ENCODE assay signal across 8 mouse cellular contexts in genomic region chr14:24358295-24358951, GRCm38 (mm10).
A peak's percentile ranks its signal among the peaks of the same experiment; 100 is the strongest.
DNase-seq lines count a peak whose midpoint lies in the region; ATAC-seq and TF ChIP-seq lines count a peak whose summit lies in the region.

No protein-coding gene starts in this region.

- no peak for TF ChIP-seq EP300 in MEL (IDR thresholded peaks at IDR 0.05; ENCODE audit: low read depth in 1 of 2, low read length in 2 of 2)

- no peak for TF ChIP-seq POLR2A in MEL (IDR thresholded peaks at IDR 0.05; ENCODE audit: control insufficient read depth in 1 of 2, insufficient read depth in 1 of 2, low read depth in 1 of 2, low read length in 2 of 2, poor library complexity in 1 of 2)
- TF ChIP-seq POLR2A in brain, embryonic 14.5 days (IDR thresholded peaks at IDR 0.05; ENCODE audit: borderline replicate concordance, extremely low read depth, insufficient read depth, insufficient read length, poor library complexity, severe bottlenecking), result no peak

- intact Hi-C loops in left cerebral cortex, postnatal 10 days (cut with DNase I), result no loop called here

- H3K79me2 ChIP-seq in MEL (ENCODE audit: control insufficient read depth, insufficient read depth, low read length, poor library complexity), result no peaks in the 10 kb centered on the region

- no peaks in the 10 kb centered on the region for H3K27me3 ChIP-seq in MEL (ENCODE audit: control insufficient read depth in 1 of 2, insufficient read depth in 2 of 2, low read length in 2 of 2)

- peak; percentile 13 for DNase-seq in layer of hippocampus, adult 11-12 months (ENCODE audit: low spot score)
- no peak for DNase-seq in layer of hippocampus, adult 9-10 months (ENCODE audit: low spot score)
- peak; percentile 5 for DNase-seq in MEL (ENCODE audit: low read depth, low spot score)
- DNase-seq in brain, embryonic 14.5 days (ENCODE audit: low read depth), result peak; percentile 75
- DNase-seq in fibroblast of lung, adult 2 months (ENCODE audit: low read depth), result peak; percentile 17
- DNase-seq in left cerebral cortex, postnatal 10 days (ENCODE audit: extremely low spot score in 1 of 2, low spot score in 2 of 2), result peak; percentile 13 to 43
- peak; percentile 1 for DNase-seq in retina, adult 2 months (ENCODE audit: low read depth, low spot score)

- H3K4me3 ChIP-seq in MEL (ENCODE audit: control insufficient read depth in 1 of 2, insufficient read depth in 1 of 2, low read depth in 2 of 2, low read length in 2 of 2), result no peak overlapping the region

- no peak overlapping the region for H3K9ac ChIP-seq in MEL (ENCODE audit: control insufficient read depth, low read depth, low read length, poor library complexity, severe bottlenecking)

- TF ChIP-seq CTCF in MEL (IDR thresholded peaks at IDR 0.05 in 2 of 3, conservative IDR thresholded peaks at IDR 0.05 in 1 of 3; ENCODE audit: control insufficient read depth in 1 of 3, insufficient read depth in 1 of 3, low read depth in 2 of 3, low read length in 3 of 3, poor library complexity in 1 of 3, severe bottlenecking in 1 of 3), result peak; percentile 15 to 45 (median 26); a peak in 3 of 6 replicates
- peak; percentile 88 for TF ChIP-seq CTCF in brain, embryonic 14.5 days (IDR thresholded peaks at IDR 0.05; ENCODE audit: borderline replicate concordance, extremely low read depth, insufficient read depth, insufficient read length)

- no peak for TF ChIP-seq RAD21 in MEL (IDR thresholded peaks at IDR 0.05; ENCODE audit: low read depth, low read length)

- H3K9me3 ChIP-seq in MEL (replicated peaks; ENCODE audit: insufficient read depth, low read length), result no peaks in the 10 kb centered on the region

- no peak for ATAC-seq in activated CD4-positive, CD25-positive, alpha-beta regulatory T cell, adult 4 months

- H3K27ac ChIP-seq in MEL (ENCODE audit: control insufficient read depth, low read depth, low read length), result no peak overlapping the region

- H3K36me3 ChIP-seq in MEL (ENCODE audit: control insufficient read depth in 1 of 2, insufficient read depth in 2 of 2, low read length in 2 of 2), result no peaks in the 10 kb centered on the region

- no peaks in the 10 kb centered on the region for H3K4me1 ChIP-seq in MEL (ENCODE audit: control insufficient read depth in 1 of 2, insufficient read depth in 2 of 2, low read length in 2 of 2)

TF ChIP-seq in MEL, 35 proteins besides CTCF, POLR2A, EP300 and RAD21:
- TF ChIP-seq MAFK (IDR thresholded peaks at IDR 0.05; ENCODE audit: borderline replicate concordance, low read depth, low read length) (no peak), NRF1 (IDR thresholded peaks at IDR 0.05; ENCODE audit: insufficient read depth, low read depth, low read length, poor library complexity, severe bottlenecking) (no peak), ZMIZ1 (IDR thresholded peaks at IDR 0.05; ENCODE audit: low read depth, low read length) (no peak), MXI1 (IDR thresholded peaks at IDR 0.05; ENCODE audit: low read depth, low read length) (no peak), ZNF384 (IDR thresholded peaks at IDR 0.05; ENCODE audit: low read depth, low read length) (no peak), HCFC1 (IDR thresholded peaks at IDR 0.05; ENCODE audit: low read depth, low read length) (no peak), TAL1 (IDR thresholded peaks at IDR 0.05; ENCODE audit: low read length) (no peak)
